Mouse (Mus musculus) embryonic fibroblast, embryonic 13.5 days (primary cell): ENCODE results near the gene Nsd1. TPM values are rescaled to one million over a fixed set of nuclear protein-coding genes. Genes with fewer than 3 reads are reported as not detected.

Experiments
- H3K27ac ChIP-seq: 2 replicates; pipeline ENCODE4 v1.5.1; 2012; ENCODE audit warnings: low read length, control low read depth, inconsistent platforms; ENCODE audit not compliant: insufficient read depth
- H3K4me1 ChIP-seq: 2 replicates; pipeline ENCODE4 v1.6.1; 2011; ENCODE audit warnings: low read length; ENCODE audit not compliant: control insufficient read depth, insufficient read depth
- H3K4me3 ChIP-seq: 2 replicates; pipeline ENCODE4 v1.5.1; 2011; ENCODE audit warnings: mild to moderate bottlenecking, control low read depth, low read length; ENCODE audit not compliant: insufficient read depth
- CTCF ChIP-seq: IDR thresholded peaks from 2 replicates; pipeline ENCODE4 v1.5.1; 2011; ENCODE audit warnings: mild to moderate bottlenecking, control low read depth, low read length, moderate library complexity, borderline replicate concordance; ENCODE audit not compliant: insufficient read depth
- POLR2A ChIP-seq: IDR thresholded peaks from 2 replicates; pipeline ENCODE4 v1.6.1; 2011; ENCODE audit warnings: low read depth, mild to moderate bottlenecking, control low read depth, low read length, moderate library complexity
- polyA plus RNA-seq: library from polyadenylated mRNA; stranded (reverse); fragments of >200 nt; gene quantifications from 2 replicates; pipeline ENCODE4 v1.2.4, GENCODE M21; 2011; ENCODE audit warnings: low read depth; ENCODE audit not compliant: missing spikeins, insufficient read length

The Nsd1 gene
- polyA plus RNA-seq, 1 experiment: 86.2 TPM

GRCm38 (mm10) chr13:55252820-55253219, 43.2 kb downstream of the Nsd1 start:
- no peak for TF ChIP-seq POLR2A
- no peak for TF ChIP-seq CTCF
- H3K4me3 ChIP-seq: no peak overlapping the region

GRCm38 (mm10) chr13:55255052-55255652, 45.6 kb downstream of the Nsd1 start:
- no peak for TF ChIP-seq CTCF
- H3K4me1 ChIP-seq: peaks cover 3% of the 10 kb centered on the region
- H3K4me3 ChIP-seq: no peak overlapping the region
- H3K27ac ChIP-seq: no peak overlapping the region

More at GRCm38 (mm10) chr13:55252820-55253219, 43.2 kb downstream of the Nsd1 start:
- H3K4me1 ChIP-seq: peaks cover 3% of the 10 kb centered on the region
- H3K27ac ChIP-seq: no peak overlapping the region

- no peak overlapping the region for H3K4me3 ChIP-seq
- TF ChIP-seq CTCF: no peak
- no peak for TF ChIP-seq POLR2A
- H3K27ac ChIP-seq: no peak overlapping the region
- H3K4me1 ChIP-seq: peaks cover 3% of the 10 kb centered on the region
Observed at GRCm38 (mm10) chr13:55258651-55259050, 49.1 kb downstream of the Nsd1 start.

- H3K4me1 ChIP-seq: no peaks in the 10 kb centered on the region
- no peak overlapping the region for H3K27ac ChIP-seq
- no peak for TF ChIP-seq POLR2A
- no peak for TF ChIP-seq CTCF
- no peak overlapping the region for H3K4me3 ChIP-seq
Observed at GRCm38 (mm10) chr13:55261521-55261920, 51.9 kb downstream of the Nsd1 start.

GRCm38 (mm10) chr13:55262096-55262495, 52.5 kb downstream of the Nsd1 start:
- H3K4me3 ChIP-seq: no peak overlapping the region
- TF ChIP-seq CTCF (no peak), POLR2A (no peak)
- no peak overlapping the region for H3K27ac ChIP-seq
- H3K4me1 ChIP-seq: no peaks in the 10 kb centered on the region

- no peaks in the 10 kb centered on the region for H3K4me1 ChIP-seq
- H3K4me3 ChIP-seq: no peak overlapping the region
- H3K27ac ChIP-seq: no peak overlapping the region
- TF ChIP-seq CTCF: no peak
- no peak for TF ChIP-seq POLR2A
Observed at GRCm38 (mm10) chr13:55277203-55277602, 67.6 kb downstream of the Nsd1 start.

GRCm38 (mm10) chr13:55277646-55278045, 68.1 kb downstream of the Nsd1 start:
- TF ChIP-seq CTCF (no peak), POLR2A (no peak)
- no peaks in the 10 kb centered on the region for H3K4me1 ChIP-seq
- no peak overlapping the region for H3K4me3 ChIP-seq

GRCm38 (mm10) chr13:55288854-55289253, 79.3 kb downstream of the Nsd1 start:
- TF ChIP-seq CTCF: no peak
- TF ChIP-seq POLR2A: no peak
- H3K4me1 ChIP-seq: no peaks in the 10 kb centered on the region
- H3K4me3 ChIP-seq: no peak overlapping the region
- no peak overlapping the region for H3K27ac ChIP-seq

More at GRCm38 (mm10) chr13:55277646-55278045, 68.1 kb downstream of the Nsd1 start:
- no peak overlapping the region for H3K27ac ChIP-seq

- TF ChIP-seq POLR2A: no peak
- TF ChIP-seq CTCF: no peak
- Histone ChIP-seq H3K4me3 (no peak overlapping the region), H3K4me1 (no peaks in the 10 kb centered on the region), H3K27ac (no peak overlapping the region)
Observed at GRCm38 (mm10) chr13:55296760-55297159, 87.2 kb downstream of the Nsd1 start.

GRCm38 (mm10) chr13:55300913-55301312, 91.3 kb downstream of the Nsd1 start:
- Histone ChIP-seq H3K27ac (no peak overlapping the region), H3K4me1 (no peaks in the 10 kb centered on the region), H3K4me3 (no peak overlapping the region)
- no peak for TF ChIP-seq POLR2A
- no peak for TF ChIP-seq CTCF
